Mouse (Mus musculus): Measurements from ENCODE around the gene Ttll6. TPM values are rescaled to one million over a fixed set of nuclear protein-coding genes. Genes with fewer than 3 reads are reported as not detected.

The Ttll6 gene
- polyA plus RNA-seq, 1 experiment from 2014 or later = not detected

GRCm38 (mm10) chr11:96202401-96203081, 69.0 kb downstream of the Ttll6 start:
- DNase-seq (ENCODE audit: extremely low spot score, low spot score) = peak; percentile 44
- 2% methylated on average over 14 of the region's 14 CpGs for WGBS

DNA sequence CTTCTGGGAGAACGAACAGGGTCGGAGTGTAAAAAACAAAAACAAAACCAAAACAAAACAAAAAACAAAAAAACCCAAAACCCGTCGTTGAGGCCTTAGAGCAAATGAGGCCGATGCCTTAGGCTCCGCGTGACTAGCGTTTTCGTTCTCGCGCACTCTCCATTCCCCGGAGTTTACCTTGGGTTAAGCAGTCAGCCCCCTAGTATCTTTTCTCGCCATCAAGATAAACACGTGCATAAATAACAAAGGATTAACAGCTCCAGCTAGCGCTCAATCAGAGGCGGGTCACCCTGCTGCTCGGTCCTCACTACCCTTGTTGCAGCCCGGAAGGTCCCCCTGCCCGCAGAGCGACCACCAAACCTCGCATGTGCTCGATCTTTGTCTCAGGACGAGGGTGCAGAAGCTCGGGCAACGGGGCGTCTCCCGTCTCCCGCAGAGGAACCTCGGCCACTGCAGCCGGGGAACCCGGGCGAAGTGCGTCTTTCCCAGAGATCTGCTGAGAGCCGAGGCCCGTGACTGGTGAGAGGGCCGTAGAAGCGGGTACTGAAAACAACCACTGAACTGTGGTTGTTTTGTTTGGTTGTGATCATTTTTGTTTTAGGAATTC, 69.7 kb downstream of the Ttll6 start:
- Histone ChIP-seq H3K4me1 (peaks cover 10% of the 10 kb centered on the region), H3K27me3 (ENCODE audit: poor library complexity, severe bottlenecking) (peaks cover 100% of the 10 kb centered on the region), H3K36me3 (replicated peaks) (no peaks in the 10 kb centered on the region), H3K4me3 (no peak overlapping the region), H3K27ac (no peak overlapping the region), H3K9me3 (no peaks in the 10 kb centered on the region)
- under 1% methylated on average over 37 of the region's 37 CpGs for WGBS
- DNase-seq (ENCODE audit: extremely low spot score, low spot score) = peak; percentile 46

More at GRCm38 (mm10) chr11:96202401-96203081, 69.0 kb downstream of the Ttll6 start:
- no peak overlapping the region for H3K27ac ChIP-seq
- H3K4me3 ChIP-seq = no peak overlapping the region
- no peaks in the 10 kb centered on the region for H3K36me3 ChIP-seq (replicated peaks)
- peaks cover 10% of the 10 kb centered on the region for H3K4me1 ChIP-seq
- no peaks in the 10 kb centered on the region for H3K9me3 ChIP-seq
- H3K27me3 ChIP-seq (ENCODE audit: poor library complexity, severe bottlenecking) = peaks cover 100% of the 10 kb centered on the region

DNA sequence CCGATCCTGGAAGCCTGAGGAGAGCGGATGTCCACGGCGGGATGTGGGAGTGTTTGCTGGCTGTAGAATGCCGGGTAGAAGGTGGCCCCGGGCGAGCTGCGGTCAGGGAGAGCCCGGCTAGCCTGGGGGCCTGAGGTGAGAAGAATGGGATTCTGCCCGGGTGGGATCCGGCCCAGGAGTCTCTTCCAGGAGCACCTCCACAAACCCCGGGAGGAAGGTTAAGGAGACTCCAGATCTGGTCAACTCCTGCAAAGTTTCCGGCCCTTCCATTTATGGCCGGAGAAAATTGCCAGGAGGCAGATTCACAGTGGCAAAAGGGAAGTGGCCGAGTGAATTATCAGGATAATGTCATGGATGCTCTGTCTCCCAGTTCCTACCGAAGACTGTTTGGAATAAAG, 70.2 kb downstream of the Ttll6 start:
- Histone ChIP-seq H3K27me3 (ENCODE audit: poor library complexity, severe bottlenecking) (peaks cover 100% of the 10 kb centered on the region), H3K27ac (no peak overlapping the region), H3K4me1 (peaks cover 10% of the 10 kb centered on the region), H3K36me3 (replicated peaks) (no peaks in the 10 kb centered on the region), H3K9me3 (no peaks in the 10 kb centered on the region), H3K4me3 (no peak overlapping the region)
- no peak for DNase-seq (ENCODE audit: extremely low spot score, low spot score)
- WGBS = 1% methylated on average over 16 of the region's 16 CpGs

- no peaks in the 10 kb centered on the region for H3K36me3 ChIP-seq (replicated peaks)
- no peak for DNase-seq (ENCODE audit: extremely low spot score, low spot score)
- no peaks in the 10 kb centered on the region for H3K9me3 ChIP-seq
- no peak overlapping the region for H3K4me3 ChIP-seq
- peaks cover 100% of the 10 kb centered on the region for H3K27me3 ChIP-seq (ENCODE audit: poor library complexity, severe bottlenecking)
- WGBS = 2% methylated on average over 11 of the region's 11 CpGs
- H3K4me1 ChIP-seq = peaks cover 10% of the 10 kb centered on the region
- no peak overlapping the region for H3K27ac ChIP-seq
Observed at GRCm38 (mm10) chr11:96204351-96204750, 70.8 kb downstream of the Ttll6 start.

DNA sequence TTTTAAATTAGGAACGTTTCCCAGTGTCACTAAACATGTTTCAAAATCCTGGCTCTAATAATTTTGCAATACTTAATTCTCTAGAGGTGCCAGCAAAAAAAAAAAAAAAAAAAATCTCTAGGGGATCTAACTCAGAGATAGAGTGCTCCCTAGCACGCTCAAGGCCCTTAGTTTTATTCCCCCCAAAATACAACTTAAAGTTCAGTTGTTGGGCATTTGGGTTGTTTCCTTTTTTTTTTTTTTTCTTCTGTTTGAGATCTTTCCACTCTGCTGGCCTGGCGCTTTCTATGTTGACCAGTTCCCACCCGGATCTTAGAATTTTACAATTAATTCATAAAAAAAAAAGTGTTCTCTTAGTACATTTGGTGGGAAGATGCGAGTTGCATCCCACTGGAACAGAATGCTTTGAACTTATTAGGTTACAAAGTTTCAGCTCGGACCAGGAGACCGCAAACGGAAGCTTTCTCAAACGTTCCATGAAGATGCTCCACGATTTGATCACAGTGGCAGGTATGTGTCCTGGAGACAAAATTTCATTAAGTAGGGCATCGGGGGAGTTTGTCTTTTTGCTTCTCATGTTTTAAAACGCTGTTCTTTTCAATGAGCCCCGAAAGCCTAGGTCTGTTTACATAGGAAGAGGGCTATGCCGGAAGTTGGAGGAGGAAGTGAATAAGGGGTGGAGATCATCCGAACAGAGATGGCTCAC, 72.0 kb downstream of the Ttll6 start:
- Histone ChIP-seq H3K4me3 (no peak overlapping the region), H3K36me3 (replicated peaks) (no peaks in the 10 kb centered on the region), H3K27me3 (ENCODE audit: poor library complexity, severe bottlenecking) (peaks cover 100% of the 10 kb centered on the region), H3K9me3 (no peaks in the 10 kb centered on the region), H3K27ac (no peak overlapping the region), H3K4me1 (peaks cover 5% of the 10 kb centered on the region; the same call in 1 of the 2 replicates)
- DNase-seq (ENCODE audit: extremely low spot score, low spot score) = no peak
- 6% methylated on average over 15 of the region's 15 CpGs for WGBS

Other genes with a start within 250 kb of the Ttll6 start
- not detected in 2 replicates for gene B4galnt2, start 218.9 kb upstream of the Ttll6 start, polyA plus RNA-seq (2016; fragmentation: Nextera tagmentation; extraction: Ambion mirVana)
- gene Igf2bp1, start 127.8 kb upstream of the Ttll6 start, polyA plus RNA-seq (2016; fragmentation: Nextera tagmentation; extraction: Ambion mirVana) = 198 and 200 TPM in 2 replicates
- gene Gip, start 109.2 kb upstream of the Ttll6 start, polyA plus RNA-seq (2016; fragmentation: Nextera tagmentation; extraction: Ambion mirVana) = 0.25 TPM in 1 of 2 replicates, not detected in the other
- 107 and 109 TPM in 2 replicates for gene Snf8, start 98.9 kb upstream of the Ttll6 start, polyA plus RNA-seq (2016; fragmentation: Nextera tagmentation; extraction: Ambion mirVana)
- 27.5 TPM in 2 replicates for gene Ube2z, start 68.4 kb upstream of the Ttll6 start, polyA plus RNA-seq (2016; fragmentation: Nextera tagmentation; extraction: Ambion mirVana)
- 557 and 584 TPM in 2 replicates for gene Atp5g1, start 58.1 kb upstream of the Ttll6 start, polyA plus RNA-seq (2016; fragmentation: Nextera tagmentation; extraction: Ambion mirVana)
- gene Calcoco2, start 21.8 kb upstream of the Ttll6 start, polyA plus RNA-seq (2016; fragmentation: Nextera tagmentation; extraction: Ambion mirVana) = not detected in 2 replicates
- gene Hoxb13, start 60.5 kb downstream of the Ttll6 start, polyA plus RNA-seq (2016; fragmentation: Nextera tagmentation; extraction: Ambion mirVana) = not detected in 2 replicates
- not detected in 2 replicates for gene Hoxb9, start 137.7 kb downstream of the Ttll6 start, polyA plus RNA-seq (2016; fragmentation: Nextera tagmentation; extraction: Ambion mirVana)
- gene Hoxb8, start 148.1 kb downstream of the Ttll6 start, polyA plus RNA-seq (2016; fragmentation: Nextera tagmentation; extraction: Ambion mirVana) = not detected in 2 replicates
- not detected in 2 replicates for gene Hoxb7, start 152.8 kb downstream of the Ttll6 start, polyA plus RNA-seq (2016; fragmentation: Nextera tagmentation; extraction: Ambion mirVana)
- gene Hoxb6, start 158.7 kb downstream of the Ttll6 start, polyA plus RNA-seq (2016; fragmentation: Nextera tagmentation; extraction: Ambion mirVana) = not detected in 2 replicates
- gene Hoxb5, start 169.6 kb downstream of the Ttll6 start, polyA plus RNA-seq (2016; fragmentation: Nextera tagmentation; extraction: Ambion mirVana) = not detected in 2 replicates
- not detected in 2 replicates for gene Hoxb4, start 184.5 kb downstream of the Ttll6 start, polyA plus RNA-seq (2016; fragmentation: Nextera tagmentation; extraction: Ambion mirVana)
- gene Hoxb3, start 189.5 kb downstream of the Ttll6 start, polyA plus RNA-seq (2016; fragmentation: Nextera tagmentation; extraction: Ambion mirVana) = not detected in 2 replicates
- gene Hoxb2, start 216.7 kb downstream of the Ttll6 start, polyA plus RNA-seq (2016; fragmentation: Nextera tagmentation; extraction: Ambion mirVana) = not detected in 2 replicates
- gene Hoxb1, start 232.0 kb downstream of the Ttll6 start, polyA plus RNA-seq (2016; fragmentation: Nextera tagmentation; extraction: Ambion mirVana) = 0.07 TPM in 1 of 2 replicates, not detected in the other